Mouse (Mus musculus) embryonic facial prominence, embryonic 12.5 days (tissue): ENCODE measurements around the gene 2310034G01Rik. TPM values are rescaled to one million over a fixed set of nuclear protein-coding genes. Genes with fewer than 3 reads are reported as not detected.

Experiments
- ATAC-seq: fragments of 200-750 bp; cut with Nextera tagmentation; 2 replicates; pipeline ENCODE4 v1.8.0; 2017; ENCODE audit not compliant: insufficient number of reproducible peaks, insufficient read depth, low FRiP score, low TSS enrichment
- H3K27ac ChIP-seq: fragments of 300-500 bp; sonication (generic); 2 replicates; pipeline ENCODE4 v1.5.1; 2016; ENCODE audit warnings: mild to moderate bottlenecking
- H3K27me3 ChIP-seq: fragments of 300-500 bp; sonication (generic); 2 replicates; pipeline ENCODE4 v1.6.1; 2016; ENCODE audit warnings: mild to moderate bottlenecking, moderate library complexity
- H3K36me3 ChIP-seq: fragments of 300-500 bp; sonication (generic); 2 replicates; pipeline ENCODE4 v1.6.1; 2016; ENCODE audit warnings: mild to moderate bottlenecking
- H3K4me1 ChIP-seq: fragments of 300-500 bp; sonication (generic); 2 replicates; pipeline ENCODE4 v1.6.1; 2016
- H3K4me2 ChIP-seq: fragments of 300-500 bp; sonication (generic); replicated peaks from 2 replicates; pipeline ENCODE4 v1.6.1; 2016; ENCODE audit warnings: mild to moderate bottlenecking, moderate library complexity
- H3K4me3 ChIP-seq: fragments of 300-500 bp; sonication (generic); 2 replicates; pipeline ENCODE4 v1.5.1; 2016; ENCODE audit warnings: mild to moderate bottlenecking
- H3K9ac ChIP-seq: fragments of 300-500 bp; sonication (generic); 2 replicates; pipeline ENCODE4 v1.6.1; 2016; ENCODE audit warnings: mild to moderate bottlenecking, moderate library complexity
- H3K9me3 ChIP-seq: fragments of 300-500 bp; sonication (generic); 2 replicates; pipeline ENCODE4 v1.6.1; 2016; ENCODE audit warnings: mild to moderate bottlenecking, moderate library complexity
- WGBS: fragments of 180-500 bp; shearing (Covaris S2); methylation state at CpG from one replicate; pipeline ENCODE4 v1.1.7; 2016; 5-methylcytosine and 5-hydroxymethylcytosine counted together
- polyA plus RNA-seq: library from polyadenylated mRNA; unstranded; fragments of >200 nt; fragmentation: Nextera tagmentation; extraction: Ambion mirVana; gene quantifications from 2 replicates; pipeline ENCODE4 v1.2.1, GENCODE M21; 2016

Gene 2310034G01Rik
- polyA plus RNA-seq, 1 experiment from 2014 or later = 2.2 TPM

GRCm38 (mm10) chr19:46389872-46390271, 39.8 kb upstream of the 2310034G01Rik start:
- ATAC-seq = no peak
- no peaks in the 10 kb centered on the region for H3K27me3 ChIP-seq

GRCm38 (mm10) chr19:46382275-46382674, 32.2 kb upstream of the 2310034G01Rik start:
- no peaks in the 10 kb centered on the region for H3K4me1 ChIP-seq
- no peak overlapping the region for H3K9ac ChIP-seq
- no peaks in the 10 kb centered on the region for H3K27me3 ChIP-seq
- H3K36me3 ChIP-seq = peaks cover 88% of the 10 kb centered on the region
- no peaks in the 10 kb centered on the region for H3K9me3 ChIP-seq
- H3K27ac ChIP-seq = no peak overlapping the region
- 91% methylated on average over 9 of the region's 9 CpGs for WGBS
- H3K4me2 ChIP-seq = no peak overlapping the region
- no peak overlapping the region for H3K4me3 ChIP-seq
- ATAC-seq = no peak

More at GRCm38 (mm10) chr19:46389872-46390271, 39.8 kb upstream of the 2310034G01Rik start:
- Histone ChIP-seq H3K4me3 (no peak overlapping the region), H3K36me3 (peaks cover 23% of the 10 kb centered on the region), H3K4me1 (peaks cover 15% of the 10 kb centered on the region), H3K27ac (no peak overlapping the region), H3K4me2 (no peak overlapping the region), H3K9me3 (no peaks in the 10 kb centered on the region), H3K9ac (no peak overlapping the region)
- WGBS = 89% methylated on average over 5 of the region's 5 CpGs

- peaks cover 43% of the 10 kb centered on the region for H3K36me3 ChIP-seq
Observed at GRCm38 (mm10) chr19:46375891-46376290, 25.8 kb upstream of the 2310034G01Rik start.

GRCm38 (mm10) chr19:46375489-46375888, 25.4 kb upstream of the 2310034G01Rik start:
- H3K4me3 ChIP-seq = no peak overlapping the region
- no peaks in the 10 kb centered on the region for H3K4me1 ChIP-seq
- H3K9me3 ChIP-seq = no peaks in the 10 kb centered on the region
- no peaks in the 10 kb centered on the region for H3K27me3 ChIP-seq
- 71% methylated on average over 5 of the region's 5 CpGs for WGBS
- no peak overlapping the region for H3K27ac ChIP-seq
- no peak overlapping the region for H3K4me2 ChIP-seq
- H3K9ac ChIP-seq = no peak overlapping the region
- no peak for ATAC-seq
- H3K36me3 ChIP-seq = peaks cover 39% of the 10 kb centered on the region

More at GRCm38 (mm10) chr19:46375891-46376290, 25.8 kb upstream of the 2310034G01Rik start:
- WGBS = 49% methylated on average over 4 of the region's 4 CpGs
- no peak overlapping the region for H3K9ac ChIP-seq
- H3K9me3 ChIP-seq = no peaks in the 10 kb centered on the region
- H3K27me3 ChIP-seq = no peaks in the 10 kb centered on the region
- no peak overlapping the region for H3K27ac ChIP-seq
- no peak overlapping the region for H3K4me2 ChIP-seq
- H3K4me3 ChIP-seq = no peak overlapping the region
- ATAC-seq = no peak
- H3K4me1 ChIP-seq = no peaks in the 10 kb centered on the region

- WGBS = 52% methylated on average over 21 of the region's 21 CpGs
Observed at GRCm38 (mm10) chr19:46374477-46375088, 24.5 kb upstream of the 2310034G01Rik start.

GRCm38 (mm10) chr19:46369204-46369603, 19.1 kb upstream of the 2310034G01Rik start:
- no peak overlapping the region for H3K9ac ChIP-seq
- 26% methylated on average over 4 of the region's 4 CpGs for WGBS
- H3K4me1 ChIP-seq = no peaks in the 10 kb centered on the region
- H3K36me3 ChIP-seq = no peaks in the 10 kb centered on the region
- H3K4me3 ChIP-seq = no peak overlapping the region
- no peaks in the 10 kb centered on the region for H3K9me3 ChIP-seq
- no peak overlapping the region for H3K4me2 ChIP-seq
- H3K27ac ChIP-seq = no peak overlapping the region
- no peak for ATAC-seq
- no peaks in the 10 kb centered on the region for H3K27me3 ChIP-seq

More at GRCm38 (mm10) chr19:46374477-46375088, 24.5 kb upstream of the 2310034G01Rik start:
- no peaks in the 10 kb centered on the region for H3K4me1 ChIP-seq
- no peaks in the 10 kb centered on the region for H3K27me3 ChIP-seq
- no peak overlapping the region for H3K27ac ChIP-seq
- peaks cover 30% of the 10 kb centered on the region for H3K36me3 ChIP-seq
- ATAC-seq = no peak
- H3K4me3 ChIP-seq = no peak overlapping the region
- no peak overlapping the region for H3K9ac ChIP-seq
- no peaks in the 10 kb centered on the region for H3K9me3 ChIP-seq
- H3K4me2 ChIP-seq = no peak overlapping the region

- no peaks in the 10 kb centered on the region for H3K9me3 ChIP-seq
- no peak overlapping the region for H3K9ac ChIP-seq
- H3K4me3 ChIP-seq = no peak overlapping the region
- H3K27me3 ChIP-seq = no peaks in the 10 kb centered on the region
- H3K36me3 ChIP-seq = no peaks in the 10 kb centered on the region
- WGBS = 87% methylated on average over 23 of the region's 23 CpGs
- H3K4me2 ChIP-seq = no peak overlapping the region
- no peaks in the 10 kb centered on the region for H3K4me1 ChIP-seq
- ATAC-seq = no peak
- no peak overlapping the region for H3K27ac ChIP-seq
Observed at GRCm38 (mm10) chr19:46367798-46368590, 17.9 kb upstream of the 2310034G01Rik start.

- ATAC-seq = no peak
- no peak overlapping the region for H3K27ac ChIP-seq
- H3K9me3 ChIP-seq = no peaks in the 10 kb centered on the region
- H3K4me1 ChIP-seq = no peaks in the 10 kb centered on the region
- 80% methylated on average over 11 of the region's 11 CpGs for WGBS
- H3K9ac ChIP-seq = no peak overlapping the region
- H3K27me3 ChIP-seq = peaks cover 3% of the 10 kb centered on the region
- H3K4me2 ChIP-seq = no peak overlapping the region
- no peak overlapping the region for H3K4me3 ChIP-seq
- no peaks in the 10 kb centered on the region for H3K36me3 ChIP-seq
Observed at GRCm38 (mm10) chr19:46363294-46364009, 13.3 kb upstream of the 2310034G01Rik start.

- ATAC-seq = no peak
- H3K9me3 ChIP-seq = no peaks in the 10 kb centered on the region
- no peak overlapping the region for H3K4me3 ChIP-seq
- H3K36me3 ChIP-seq = no peaks in the 10 kb centered on the region
- H3K9ac ChIP-seq = no peak overlapping the region
- no peak overlapping the region for H3K27ac ChIP-seq
- H3K4me1 ChIP-seq = peaks cover 2% of the 10 kb centered on the region; the same call in 1 of the 2 replicates
- H3K27me3 ChIP-seq = peaks cover 17% of the 10 kb centered on the region
- H3K4me2 ChIP-seq = no peak overlapping the region
- WGBS = 86% methylated on average over 8 of the region's 8 CpGs
Observed at GRCm38 (mm10) chr19:46362104-46362503, 12.0 kb upstream of the 2310034G01Rik start.

- Histone ChIP-seq H3K36me3 (no peaks in the 10 kb centered on the region), H3K4me1 (peaks cover 6% of the 10 kb centered on the region; the same call in 1 of the 2 replicates), H3K27ac (no peak overlapping the region), H3K9ac (no peak overlapping the region), H3K4me3 (no peak overlapping the region), H3K27me3 (peaks cover 20% of the 10 kb centered on the region), H3K4me2 (no peak overlapping the region), H3K9me3 (no peaks in the 10 kb centered on the region)
- ATAC-seq = no peak
- 52% methylated on average over 4 of the region's 4 CpGs for WGBS
Observed at GRCm38 (mm10) chr19:46358381-46358780, 8.3 kb upstream of the 2310034G01Rik start.

GRCm38 (mm10) chr19:46357344-46358280, 7.5 kb upstream of the 2310034G01Rik start:
- Histone ChIP-seq H3K4me2 (peak overlapping the region; percentile 68), H3K4me3 (peak overlapping the region; percentile 41), H3K27me3 (peaks cover 20% of the 10 kb centered on the region), H3K36me3 (no peaks in the 10 kb centered on the region), H3K4me1 (peaks cover 6% of the 10 kb centered on the region; the same call in 1 of the 2 replicates), H3K27ac (no peak overlapping the region), H3K9me3 (no peaks in the 10 kb centered on the region), H3K9ac (peak overlapping the region; percentile 41; the same call in 1 of the 2 replicates)
- WGBS = 16% methylated on average over 25 of the region's 25 CpGs
- ATAC-seq = no peak
